Mouse (Mus musculus): ENCODE measurements around the gene Gsto2. TPM values are rescaled to one million over a fixed set of nuclear protein-coding genes. Genes with fewer than 3 reads are reported as not detected.
"Not testable (repeated sequence)": the region's sequence is repeated elsewhere in the genome, so short reads cannot be mapped to it uniquely, and the experiment has no call there.

Gene Gsto2
- polyA plus RNA-seq, 1 experiment = not detected

DNA sequence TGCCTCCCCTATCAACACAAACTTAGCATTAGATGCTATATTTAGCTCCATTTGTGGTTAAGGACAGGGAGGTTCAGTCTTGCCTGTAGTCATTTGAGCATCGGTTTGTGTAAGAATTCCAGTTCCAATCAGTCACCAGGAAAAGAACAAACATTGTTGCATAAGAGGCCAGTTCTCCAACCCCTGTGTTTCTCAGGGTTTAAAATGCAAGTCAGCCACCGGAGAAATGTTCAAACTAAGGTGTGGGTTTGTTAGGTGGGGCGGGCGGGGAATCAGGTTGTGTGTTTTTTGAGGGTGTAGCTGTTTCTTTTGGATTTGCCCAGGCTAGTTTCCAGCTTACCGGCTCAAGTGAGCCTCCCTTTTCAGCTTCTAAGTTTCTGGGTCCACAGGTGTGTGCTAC, 30.7 kb upstream of the Gsto2 start:
- Histone ChIP-seq H3K36me3 (ENCODE audit: control insufficient read depth) (no peaks in the 10 kb centered on the region), H3K27me3 (ENCODE audit: control insufficient read depth) (peaks cover 40% of the 10 kb centered on the region), H3K4me1 (ENCODE audit: control insufficient read depth) (peaks cover 2% of the 10 kb centered on the region), H3K4me3 (replicated peaks) (no peak overlapping the region), H3K9me3 (ENCODE audit: control insufficient read depth, low read length) (no peaks in the 10 kb centered on the region)
- no peak for TF ChIP-seq GATA1 (IDR thresholded peaks at IDR 0.05; ENCODE audit: low read length)

DNA sequence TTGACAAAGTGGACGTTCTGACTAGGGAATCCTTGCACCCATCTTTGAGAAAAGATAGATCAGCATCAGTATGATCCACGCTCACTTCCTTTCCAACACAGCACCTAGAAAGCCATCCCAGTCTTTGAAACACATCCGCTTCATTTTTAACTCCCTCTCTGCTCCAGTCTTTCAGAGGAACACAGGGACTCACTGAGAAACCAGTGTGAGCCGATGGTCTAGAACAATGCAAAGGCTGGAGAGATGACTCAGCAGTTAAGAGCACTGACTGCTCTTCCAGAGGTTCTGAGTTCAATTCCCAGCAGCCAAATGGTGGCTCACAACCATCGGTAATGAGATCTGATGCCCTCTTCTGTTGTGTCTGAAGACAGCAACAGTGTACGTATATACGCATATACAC, 29.6 kb upstream of the Gsto2 start:
- H3K36me3 ChIP-seq (ENCODE audit: control insufficient read depth) = no peaks in the 10 kb centered on the region
- no peaks in the 10 kb centered on the region for H3K9me3 ChIP-seq (ENCODE audit: control insufficient read depth, low read length)

DNA sequence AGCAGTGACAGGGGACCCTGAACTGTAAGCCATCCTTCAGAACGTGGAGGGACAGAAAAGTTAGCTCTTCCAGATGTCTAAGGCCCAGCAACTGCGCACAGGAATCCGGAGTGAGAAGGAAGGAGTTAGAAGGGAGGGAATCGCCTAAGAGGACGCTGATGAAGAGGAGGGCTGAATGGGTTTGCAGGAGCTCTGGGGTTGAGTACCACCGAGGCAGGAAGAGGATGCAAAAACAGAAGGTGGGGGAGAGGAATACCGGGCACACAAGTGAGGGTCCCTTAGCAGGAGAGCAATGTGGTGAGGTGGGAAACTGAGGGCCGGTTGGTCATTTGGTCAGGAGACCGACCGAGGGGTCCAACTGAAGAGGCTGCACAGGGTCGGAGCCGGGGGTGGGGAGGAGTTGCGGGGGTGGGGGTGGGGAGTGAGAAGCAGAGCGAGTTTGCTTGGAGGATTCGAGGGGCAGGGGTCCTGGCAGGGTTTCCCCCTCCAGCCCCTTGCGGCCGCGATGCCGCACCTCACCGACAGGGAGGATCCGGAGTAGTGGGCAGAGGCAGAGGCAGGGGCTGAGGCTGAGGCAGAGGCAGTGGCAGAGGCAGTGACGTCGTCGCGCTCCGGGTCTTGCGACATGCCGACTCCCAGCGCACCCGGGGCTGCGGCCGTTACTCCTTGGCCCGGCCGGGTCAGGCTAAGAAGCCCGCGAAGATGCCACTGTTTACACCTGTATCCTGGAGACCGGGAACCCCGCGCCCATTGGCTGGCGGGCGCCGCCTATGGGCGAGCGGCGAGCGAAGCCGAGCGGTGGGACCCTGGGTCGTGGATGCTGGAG, 28.4 kb upstream of the Gsto2 start:
- Histone ChIP-seq H3K9me3 (ENCODE audit: control insufficient read depth, low read length) (no peaks in the 10 kb centered on the region), H3K4me1 (ENCODE audit: control insufficient read depth) (peaks cover 2% of the 10 kb centered on the region), H3K27me3 (ENCODE audit: control insufficient read depth) (peaks cover 42% of the 10 kb centered on the region), H3K4me3 (replicated peaks) (peak overlapping the region; percentile 4), H3K36me3 (ENCODE audit: control insufficient read depth) (no peaks in the 10 kb centered on the region)
- TF ChIP-seq TAL1 (IDR thresholded peaks at IDR 0.05; ENCODE audit: low read length) (no peak), GATA1 (IDR thresholded peaks at IDR 0.05; ENCODE audit: low read length) (no peak)

More for the DNA sequence above, 29.6 kb upstream of the Gsto2 start:
- TF ChIP-seq TAL1 (IDR thresholded peaks at IDR 0.05; ENCODE audit: low read length) (no peak), GATA1 (IDR thresholded peaks at IDR 0.05; ENCODE audit: low read length) (no peak)
- Histone ChIP-seq H3K4me3 (replicated peaks) (no peak overlapping the region), H3K4me1 (ENCODE audit: control insufficient read depth) (peaks cover 2% of the 10 kb centered on the region), H3K27me3 (ENCODE audit: control insufficient read depth) (peaks cover 42% of the 10 kb centered on the region)

DNA sequence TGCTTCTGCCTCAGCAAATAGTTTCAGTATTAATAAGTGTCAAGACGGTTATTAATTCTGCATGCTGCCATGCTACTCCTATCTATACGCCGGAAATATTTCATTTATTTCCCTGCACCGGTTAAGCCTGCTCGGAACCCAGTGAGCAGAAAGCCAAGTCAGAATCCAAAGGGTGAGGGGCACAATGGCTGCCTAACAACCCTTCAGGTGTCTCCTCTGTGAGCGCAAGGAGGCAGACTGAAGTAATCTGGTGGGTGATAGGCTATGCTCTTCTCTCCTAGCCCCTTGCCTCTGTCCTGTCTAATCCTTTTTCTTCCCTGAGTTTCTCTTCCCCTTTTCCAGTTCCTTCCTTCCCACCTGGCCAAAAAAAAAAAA, 27.8 kb upstream of the Gsto2 start:
- TF ChIP-seq TAL1 (IDR thresholded peaks at IDR 0.05; ENCODE audit: low read length) (no peak), GATA1 (IDR thresholded peaks at IDR 0.05; ENCODE audit: low read length) (no peak)
- Histone ChIP-seq H3K36me3 (ENCODE audit: control insufficient read depth) (no peaks in the 10 kb centered on the region), H3K4me1 (ENCODE audit: control insufficient read depth) (peaks cover 2% of the 10 kb centered on the region), H3K9me3 (ENCODE audit: control insufficient read depth, low read length) (no peaks in the 10 kb centered on the region), H3K27me3 (ENCODE audit: control insufficient read depth) (peaks cover 42% of the 10 kb centered on the region), H3K4me3 (replicated peaks) (no peak overlapping the region)

DNA sequence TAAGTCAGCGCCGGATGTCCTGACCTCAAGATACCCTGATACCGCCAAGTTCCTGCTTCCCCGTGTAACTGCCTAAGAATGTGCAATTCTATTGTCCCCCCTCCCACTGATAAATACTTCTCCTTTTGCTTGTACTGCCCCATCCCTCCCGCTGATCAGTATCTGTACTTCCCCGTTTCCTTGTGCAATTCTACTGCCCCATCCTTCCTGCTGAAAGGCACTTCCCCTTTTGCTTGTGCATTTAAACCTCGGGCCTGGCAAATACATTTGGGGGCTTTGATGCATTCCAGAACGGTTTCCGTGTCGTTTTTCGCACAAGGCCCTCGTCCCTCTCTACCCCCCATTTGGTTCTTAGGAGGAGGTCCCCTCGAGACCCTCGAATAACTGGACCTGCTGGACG, 24.1 kb upstream of the Gsto2 start:
- not testable (repeated sequence) for H3K9me3 ChIP-seq (ENCODE audit: control insufficient read depth, low read length); H3K36me3 ChIP-seq (ENCODE audit: control insufficient read depth); H3K4me1 ChIP-seq (ENCODE audit: control insufficient read depth); H3K4me3 ChIP-seq (replicated peaks)
- H3K27me3 ChIP-seq (ENCODE audit: control insufficient read depth) = peaks cover 32% of the 10 kb centered on the region

DNA sequence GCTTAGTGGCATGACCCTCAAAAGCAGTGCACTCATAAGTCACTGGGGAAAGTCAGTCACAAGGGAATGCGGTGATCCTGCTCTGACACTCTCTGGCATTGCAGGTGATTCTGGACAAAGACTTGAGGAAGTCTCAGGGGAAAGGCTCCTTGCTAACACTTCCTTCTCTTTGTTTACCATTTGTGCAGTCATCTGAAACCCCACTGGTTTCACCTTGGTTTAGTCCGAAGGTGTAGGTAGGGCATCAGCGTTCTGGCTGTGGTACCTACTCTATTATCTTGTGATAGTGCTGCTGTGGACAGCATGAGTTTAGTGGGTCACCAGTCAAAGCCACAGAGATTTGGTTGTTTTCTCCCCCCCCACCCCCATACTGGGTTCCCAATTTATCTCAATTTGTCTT, 15.6 kb upstream of the Gsto2 start:
- peaks cover 10% of the 10 kb centered on the region for H3K27me3 ChIP-seq (ENCODE audit: control insufficient read depth)
- H3K9me3 ChIP-seq (ENCODE audit: control insufficient read depth, low read length) = no peaks in the 10 kb centered on the region
- TF ChIP-seq GATA1 (IDR thresholded peaks at IDR 0.05; ENCODE audit: low read length) = no peak
- TF ChIP-seq TAL1 (IDR thresholded peaks at IDR 0.05; ENCODE audit: low read length) = no peak
- peaks cover 5% of the 10 kb centered on the region for H3K4me1 ChIP-seq (ENCODE audit: control insufficient read depth)
- no peak overlapping the region for H3K4me3 ChIP-seq (replicated peaks)
- H3K36me3 ChIP-seq (ENCODE audit: control insufficient read depth) = no peaks in the 10 kb centered on the region

DNA sequence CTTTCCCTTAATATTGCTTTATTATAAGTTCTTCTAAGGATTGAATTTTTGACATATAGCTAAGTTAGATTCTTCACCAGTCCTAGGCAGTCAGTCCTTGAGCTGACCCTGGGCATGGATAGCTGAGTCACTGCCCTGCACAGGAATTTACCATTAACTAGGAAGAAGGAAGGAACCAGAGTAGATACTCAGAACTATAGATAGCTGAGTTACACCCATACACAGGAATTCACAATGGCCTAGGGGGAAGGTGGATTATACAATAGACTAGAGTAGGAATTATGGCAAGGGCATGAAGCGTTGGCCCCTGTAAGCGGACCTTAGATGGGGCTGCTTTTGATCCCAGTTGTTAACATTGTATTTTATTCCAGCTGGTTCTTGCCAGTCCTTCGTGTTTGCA, 13.2 kb upstream of the Gsto2 start:
- not testable (repeated sequence) for H3K4me3 ChIP-seq (replicated peaks); H3K9me3 ChIP-seq (ENCODE audit: control insufficient read depth, low read length)
- H3K4me1 ChIP-seq (ENCODE audit: control insufficient read depth) = peaks cover 15% of the 10 kb centered on the region

DNA sequence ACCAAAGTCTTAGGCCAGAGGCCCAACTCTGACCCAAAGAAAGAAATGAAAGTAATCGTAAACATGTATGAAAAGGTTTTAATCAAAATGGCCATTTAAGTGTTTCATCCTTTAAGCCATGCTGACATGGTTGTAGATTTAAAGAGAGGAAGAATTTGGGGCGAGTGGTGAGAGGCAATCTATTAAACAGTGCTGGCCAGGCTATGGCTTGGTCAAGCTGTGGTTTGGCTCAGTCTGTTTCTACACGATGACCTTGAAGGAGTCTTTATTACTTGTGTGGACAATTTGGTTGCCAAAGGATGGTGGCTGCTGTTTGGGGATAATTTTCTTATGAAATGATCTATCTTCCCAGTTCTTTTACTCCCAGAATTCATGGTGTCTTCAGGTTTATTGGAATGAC, 12.3 kb upstream of the Gsto2 start:
- H3K4me3 ChIP-seq (replicated peaks) = no peak overlapping the region
- H3K27me3 ChIP-seq (ENCODE audit: control insufficient read depth) = peaks cover 19% of the 10 kb centered on the region
- H3K9me3 ChIP-seq (ENCODE audit: control insufficient read depth, low read length) = no peaks in the 10 kb centered on the region
- peaks cover 15% of the 10 kb centered on the region for H3K4me1 ChIP-seq (ENCODE audit: control insufficient read depth)
- TF ChIP-seq GATA1 (IDR thresholded peaks at IDR 0.05; ENCODE audit: low read length) (no peak), TAL1 (IDR thresholded peaks at IDR 0.05; ENCODE audit: low read length) (no peak)
- H3K36me3 ChIP-seq (ENCODE audit: control insufficient read depth) = no peaks in the 10 kb centered on the region; the same call in 1 of the 2 replicates

More for the DNA sequence above, 13.2 kb upstream of the Gsto2 start:
- H3K27me3 ChIP-seq (ENCODE audit: control insufficient read depth) = peaks cover 19% of the 10 kb centered on the region
- not testable (repeated sequence) for H3K36me3 ChIP-seq (ENCODE audit: control insufficient read depth)

DNA sequence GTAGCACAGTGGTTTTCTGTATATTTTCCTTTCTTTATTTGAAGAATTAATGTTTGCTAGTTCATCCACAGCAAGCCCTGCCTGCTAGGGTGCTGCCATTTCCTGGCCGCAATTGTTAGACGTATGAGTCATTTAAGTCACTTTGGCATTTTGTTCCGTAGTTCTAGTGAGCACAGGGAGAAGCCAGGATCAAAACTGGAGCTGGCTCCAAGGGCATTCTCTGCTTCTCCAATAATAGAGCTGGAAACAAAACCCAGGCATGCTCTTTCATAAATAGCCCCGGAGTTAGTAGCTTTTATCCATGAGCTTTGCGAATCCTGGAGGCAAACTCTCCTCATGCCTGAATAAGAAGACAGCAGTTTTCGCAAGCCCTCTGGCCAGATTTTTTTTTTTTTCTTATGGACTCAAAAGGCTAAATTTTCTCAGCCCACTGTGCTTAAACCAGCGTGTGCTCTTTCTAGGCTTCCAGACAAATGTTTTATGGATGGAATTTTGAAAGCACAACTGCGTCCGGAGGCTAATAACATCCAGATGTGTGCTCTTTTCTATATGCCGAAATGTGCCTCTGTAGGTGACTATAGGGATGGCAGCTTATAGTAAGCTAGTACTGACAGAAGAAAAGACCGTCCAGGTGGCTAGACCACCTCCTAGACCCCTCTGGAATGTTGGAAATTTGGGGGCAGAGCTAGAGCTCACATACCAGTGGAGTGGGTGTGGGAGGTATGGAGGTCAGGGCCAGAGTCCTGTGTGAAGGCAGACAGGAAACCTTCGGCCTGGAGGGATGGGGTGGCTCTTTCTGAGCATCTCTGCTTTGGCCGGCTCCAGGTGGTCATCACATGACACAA, 11.2 kb upstream of the Gsto2 start:
- peaks cover 15% of the 10 kb centered on the region for H3K4me1 ChIP-seq (ENCODE audit: control insufficient read depth)
- H3K9me3 ChIP-seq (ENCODE audit: control insufficient read depth, low read length) = no peaks in the 10 kb centered on the region
- peaks cover 19% of the 10 kb centered on the region for H3K27me3 ChIP-seq (ENCODE audit: control insufficient read depth)
- peak overlapping the region; percentile 64 for H3K4me3 ChIP-seq (replicated peaks)
- peaks cover 3% of the 10 kb centered on the region; the same call in 1 of the 2 replicates for H3K36me3 ChIP-seq (ENCODE audit: control insufficient read depth)
- TF ChIP-seq TAL1 (IDR thresholded peaks at IDR 0.05; ENCODE audit: low read length) = no peak
- no peak for TF ChIP-seq GATA1 (IDR thresholded peaks at IDR 0.05; ENCODE audit: low read length)

Measured in erythroblast, embryonic 14.5 days (primary cell).